Mouse (Mus musculus) left cerebral cortex, postnatal 4 days (tissue): ENCODE data around the gene Homer1. TPM values are rescaled to one million over a fixed set of nuclear protein-coding genes. Genes with fewer than 3 reads are reported as not detected.

ENCODE experiments used
- DNase-seq: peaks from one replicate; pipeline ENCODE4 v3.0.0-alpha.2; 2022
- intact Hi-C: fragments of 180-260 bp; cut with DNase I; formaldehyde crosslinking; loops from one replicate; pipeline ENCODE4 v1.15.1; 2025
- total RNA-seq, 2 experiments: library from RNA; stranded (reverse); gene quantifications; 2 replicates each; pipeline ENCODE4 v1.2.3; 2021

Homer1 gene
- total RNA-seq, 2 experiments from 2014 or later: 120 to 125 TPM

DNA sequence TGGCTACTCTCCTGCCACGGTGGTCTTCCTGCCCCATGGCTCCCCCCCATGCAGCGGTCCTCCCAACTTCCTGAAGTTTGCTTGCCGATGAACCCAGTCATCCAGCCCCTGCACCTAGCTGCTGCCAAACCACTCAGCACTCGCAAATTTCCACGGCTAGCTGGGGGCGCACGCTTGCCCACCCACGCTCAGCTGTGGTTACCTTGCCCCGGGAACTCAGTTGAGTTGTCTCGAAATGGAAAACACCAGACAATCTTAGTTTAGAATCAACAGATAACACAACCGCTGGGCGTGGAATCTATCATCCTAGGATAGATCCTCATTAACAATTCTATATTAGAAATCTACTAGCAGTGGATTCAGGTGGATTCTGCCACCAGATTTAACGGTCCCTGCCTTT lies 33.1 kb downstream of the Homer1 start:
- intact Hi-C loops: no loop called here
- DNase-seq: no peak

DNA sequence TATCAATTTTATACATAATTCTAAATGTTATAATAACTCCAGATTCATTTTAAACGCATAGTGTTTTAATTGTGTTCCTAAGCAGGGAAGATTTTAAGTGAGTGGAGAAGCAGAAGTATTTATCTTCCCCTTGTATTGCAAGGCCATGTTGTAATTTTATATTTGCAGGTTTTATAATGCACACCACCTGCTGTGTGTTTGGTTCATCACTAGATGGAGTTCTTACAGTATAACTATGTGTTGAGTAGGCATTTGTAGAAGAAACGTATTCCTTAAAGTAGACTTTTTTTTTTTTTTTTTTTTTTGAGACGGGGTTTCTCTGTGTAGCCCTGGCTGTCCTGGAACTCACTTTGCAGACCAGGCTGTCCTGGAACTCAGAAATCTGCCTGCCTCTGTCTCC lies 35.9 kb downstream of the Homer1 start:
- DNase-seq: no peak
- intact Hi-C loops: no loop called here

DNA sequence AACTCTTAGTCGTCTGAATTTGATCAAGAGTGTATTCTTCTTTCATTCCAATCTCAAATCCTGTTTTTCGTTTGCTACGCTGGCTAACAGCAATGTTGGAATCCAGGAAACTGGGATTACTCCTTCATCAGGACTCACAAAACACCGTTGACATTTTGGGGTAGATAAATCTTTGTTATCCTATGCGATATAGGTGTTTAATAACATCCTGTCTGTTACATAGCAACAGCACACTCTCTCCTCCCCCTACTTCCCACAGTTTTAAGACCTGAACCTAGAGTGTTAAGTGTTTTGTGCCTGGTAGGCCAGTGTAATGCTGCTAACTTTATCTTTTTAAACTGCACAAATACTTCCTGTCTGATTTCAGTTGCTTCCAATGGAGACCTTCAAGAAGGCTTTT lies 39.0 kb downstream of the Homer1 start:
- DNase-seq: no peak
- intact Hi-C loops: no loop called here

- intact Hi-C loops: no loop called here
Measured at GRCm38 (mm10) chr13:93340555-93341278, 41.3 kb downstream of the Homer1 start.

GRCm38 (mm10) chr13:93342641-93343040 lies 43.2 kb downstream of the Homer1 start:
- no peak for DNase-seq
- intact Hi-C loops: no loop called here

More at GRCm38 (mm10) chr13:93340555-93341278, 41.3 kb downstream of the Homer1 start:
- DNase-seq: no peak

DNA sequence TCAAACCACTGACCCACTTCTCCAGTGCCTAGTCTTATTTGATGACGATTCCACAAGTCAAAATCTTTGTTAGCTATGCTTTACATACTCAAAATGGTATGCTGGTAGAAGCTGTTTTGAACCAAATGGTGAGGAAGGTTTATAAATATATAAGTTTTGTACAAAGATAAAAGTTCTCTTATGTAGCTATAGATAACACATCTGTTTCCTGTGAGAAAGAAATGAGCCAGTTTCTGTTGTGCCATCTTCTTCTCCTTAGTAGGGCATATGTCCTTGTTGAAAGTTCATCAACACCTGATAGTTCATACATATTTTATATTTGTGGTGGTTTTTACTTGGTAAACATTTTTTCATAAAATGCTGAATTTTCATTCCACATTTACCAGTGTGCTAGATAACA lies 45.0 kb downstream of the Homer1 start:
- intact Hi-C loops: no loop called here
- DNase-seq: no peak

- no peak for DNase-seq
- intact Hi-C loops: no loop called here
Measured at GRCm38 (mm10) chr13:93345854-93346253, 46.4 kb downstream of the Homer1 start.

GRCm38 (mm10) chr13:93352030-93352429 lies 52.6 kb downstream of the Homer1 start:
- intact Hi-C loops: no loop called here
- DNase-seq: no peak

DNA sequence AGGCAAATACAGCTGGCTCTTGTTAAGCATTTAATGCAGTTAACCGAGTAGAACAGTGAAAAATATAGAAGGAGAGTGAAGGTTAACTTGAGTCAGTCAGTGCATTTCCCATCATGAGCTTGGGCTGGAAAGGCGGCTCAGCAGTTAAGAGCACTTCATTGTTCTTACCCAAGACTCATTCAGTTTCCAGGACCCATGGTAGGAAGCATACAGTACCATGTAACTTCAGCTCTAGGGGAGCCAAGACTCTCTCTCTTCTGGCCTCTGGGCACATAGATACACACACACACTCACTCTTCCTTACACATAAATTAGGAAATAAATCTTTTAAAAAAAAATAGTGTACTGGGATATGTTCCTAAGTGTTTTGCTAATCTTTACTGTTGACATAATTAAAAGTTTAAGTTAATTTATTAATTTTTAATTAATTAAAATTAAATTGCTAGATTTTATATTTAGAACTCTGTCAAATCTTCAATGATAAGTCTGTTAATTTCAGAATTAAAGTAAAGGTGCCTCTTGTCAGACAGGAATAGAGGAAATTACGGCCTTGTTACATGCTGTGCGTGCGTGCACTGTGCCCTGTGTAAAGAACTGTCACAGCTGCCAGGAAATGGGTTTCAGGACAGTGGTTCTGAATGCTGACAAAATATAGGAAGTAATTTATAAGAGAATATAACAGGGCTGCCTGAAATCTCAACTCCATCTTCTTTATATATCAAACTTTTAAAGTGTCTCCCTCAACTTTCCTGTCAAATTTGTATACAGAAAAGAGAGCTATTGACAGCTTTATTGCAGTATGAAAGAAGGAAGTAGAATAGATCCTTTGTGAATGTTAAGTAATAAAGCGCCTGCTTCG lies 55.2 kb downstream of the Homer1 start:
- intact Hi-C loops: no loop called here
- no peak for DNase-seq

DNA sequence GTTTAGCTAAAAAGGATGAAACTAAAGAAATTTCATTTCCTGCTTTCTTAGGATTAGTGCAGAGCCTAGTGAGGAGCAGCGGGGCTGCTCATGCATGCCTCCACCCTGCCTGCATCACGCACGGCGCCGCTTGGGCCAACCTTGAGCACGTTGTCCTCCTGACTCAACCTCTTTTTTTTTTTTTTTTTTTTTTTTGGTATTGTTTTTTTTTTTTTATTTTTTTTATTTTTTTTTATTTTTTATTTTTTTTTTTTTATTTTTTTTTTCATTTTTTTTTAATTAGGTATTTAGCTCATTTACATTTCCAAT lies 55.8 kb downstream of the Homer1 start:
- intact Hi-C loops: no loop called here
- no peak for DNase-seq

DNA sequence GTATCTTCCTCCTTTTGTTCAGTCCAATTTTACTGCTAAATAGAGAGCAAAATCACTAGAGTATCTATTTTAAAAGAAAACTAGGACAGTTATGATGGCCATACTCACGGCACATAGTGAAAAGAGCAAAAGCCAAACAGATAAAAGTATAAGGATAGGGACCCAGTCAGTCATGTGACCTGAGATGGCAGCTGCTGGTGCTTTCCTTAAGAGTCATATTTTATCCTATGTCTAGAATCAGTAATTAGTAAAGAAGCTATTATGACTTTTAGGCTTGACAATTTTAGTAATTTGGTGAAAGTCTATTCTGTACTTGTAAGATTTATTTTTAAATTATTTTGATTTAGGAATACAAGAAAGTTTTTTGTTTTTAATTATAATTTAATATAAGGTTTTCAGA lies 59.1 kb downstream of the Homer1 start:
- intact Hi-C loops: no loop called here
- no peak for DNase-seq

- DNase-seq: no peak
- intact Hi-C loops: no loop called here
Measured at GRCm38 (mm10) chr13:93367555-93367954, 68.1 kb downstream of the Homer1 start.

DNA sequence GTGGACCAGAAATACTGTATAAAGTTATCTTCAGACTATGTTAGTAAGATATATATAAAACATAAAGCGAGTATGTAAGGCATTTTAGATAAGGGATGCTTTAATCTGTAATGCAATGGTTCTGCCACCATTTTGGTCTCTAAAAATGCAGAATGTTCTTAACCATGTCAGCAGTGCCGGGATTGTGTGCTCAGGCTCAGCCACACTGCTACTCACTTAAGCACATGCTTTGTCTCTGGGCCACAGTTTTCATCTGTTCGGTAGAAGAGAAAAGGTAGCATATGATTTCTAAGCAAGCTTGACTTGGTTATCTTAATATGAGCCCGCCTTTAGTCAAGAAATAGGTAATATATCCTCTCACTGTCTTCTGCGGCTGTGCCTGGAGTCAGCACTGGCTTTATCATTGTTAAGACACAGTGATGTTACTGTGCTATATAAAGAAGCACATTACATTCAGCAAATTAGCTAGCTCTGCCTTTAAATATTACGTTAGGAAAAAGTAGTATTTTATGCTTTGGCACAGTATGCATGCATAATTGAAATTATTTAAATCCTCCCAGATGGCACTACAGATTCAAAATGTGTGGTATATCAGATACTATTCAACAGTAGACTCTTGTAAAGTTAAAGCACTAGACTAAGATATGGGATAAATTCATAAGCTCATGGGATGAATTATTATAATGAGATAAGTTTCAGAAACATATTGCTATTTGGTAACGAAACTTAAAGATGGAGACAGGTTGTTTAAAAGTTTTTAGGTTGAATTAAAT lies 69.6 kb downstream of the Homer1 start:
- intact Hi-C loops: no loop called here
- DNase-seq: no peak

- intact Hi-C loops: no loop called here
- DNase-seq: no peak
Measured at GRCm38 (mm10) chr13:93374457-93374856, 75.0 kb downstream of the Homer1 start.

DNA sequence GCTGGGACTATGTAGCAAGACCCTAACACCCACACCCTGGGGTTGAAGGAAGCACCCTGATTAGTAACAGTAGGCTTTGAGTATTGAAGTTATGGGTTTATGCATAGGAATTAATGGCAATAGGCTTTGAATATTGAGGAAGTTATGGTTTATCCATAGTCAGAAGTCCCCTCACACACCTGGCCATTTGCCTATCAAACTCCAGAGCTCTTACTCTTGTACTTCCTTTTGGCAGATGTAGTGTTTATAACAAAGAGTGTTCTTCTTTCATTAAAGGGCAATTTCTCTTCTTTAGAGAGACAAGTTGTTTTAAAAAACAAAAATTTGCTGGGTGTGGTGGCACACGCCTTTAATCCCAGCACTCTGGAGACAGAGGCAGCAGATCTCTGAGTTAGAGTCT lies 79.1 kb downstream of the Homer1 start:
- intact Hi-C loops: no loop called here

DNA sequence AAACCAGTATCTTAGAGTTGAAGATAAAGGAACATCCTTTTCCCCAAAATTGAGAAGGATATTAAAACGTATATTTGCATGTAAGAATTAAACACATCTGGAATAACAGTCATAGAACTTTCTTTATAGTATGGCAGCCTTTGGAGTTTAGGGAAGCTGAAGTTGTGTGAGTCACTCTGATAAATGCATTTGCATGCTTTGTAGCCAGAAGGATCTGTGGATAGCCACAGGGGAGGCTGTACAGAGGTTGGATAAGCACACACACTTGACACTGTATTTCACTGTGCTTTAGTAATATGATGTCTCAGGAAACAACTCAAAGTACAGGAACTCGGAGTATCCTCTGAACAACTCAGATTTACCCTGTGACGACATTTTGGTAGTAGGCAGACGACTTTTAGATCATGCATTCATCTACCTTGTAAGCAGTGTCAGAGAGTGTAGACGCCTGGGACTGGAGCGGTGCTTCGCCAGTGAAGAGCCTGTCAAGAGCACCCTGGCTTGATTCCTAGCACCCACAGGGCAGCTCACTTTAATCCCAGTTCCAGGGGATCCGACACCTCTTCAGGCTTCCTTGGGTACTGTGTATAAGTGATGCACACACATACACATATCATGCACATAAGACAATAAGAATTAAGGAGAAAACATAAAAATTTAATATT lies 81.1 kb downstream of the Homer1 start:
- intact Hi-C loops: no loop called here
- no peak for DNase-seq

More for the DNA sequence above, 79.1 kb downstream of the Homer1 start:
- DNase-seq: no peak

DNA sequence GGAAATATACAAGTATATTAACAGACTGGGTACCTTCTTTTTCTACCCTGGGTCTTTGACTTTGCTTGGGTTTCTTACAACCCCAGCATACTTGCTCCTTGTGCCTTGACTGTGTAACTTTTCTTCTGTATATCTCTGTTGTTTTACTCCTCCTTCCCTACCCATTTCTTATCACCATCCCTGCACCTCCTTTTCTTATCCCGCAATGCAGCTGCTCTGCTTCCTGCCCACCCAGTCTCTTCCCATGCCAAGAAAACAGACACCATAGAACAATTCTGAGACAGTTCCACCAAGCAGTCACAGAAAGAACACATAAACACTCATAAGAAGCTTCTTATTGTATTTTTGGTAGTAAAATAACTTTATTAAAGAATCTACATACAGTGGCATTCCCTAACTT lies 81.9 kb downstream of the Homer1 start:
- intact Hi-C loops: no loop called here

GRCm38 (mm10) chr13:93383092-93383491 lies 83.7 kb downstream of the Homer1 start:
- intact Hi-C loops: no loop called here
- no peak for DNase-seq

More for the DNA sequence above, 81.9 kb downstream of the Homer1 start:
- no peak for DNase-seq

GRCm38 (mm10) chr13:93383620-93384019 lies 84.2 kb downstream of the Homer1 start:
- intact Hi-C loops: no loop called here
- DNase-seq: no peak

- intact Hi-C loops: no loop called here
- DNase-seq: no peak
Measured at GRCm38 (mm10) chr13:93384481-93384880, 85.0 kb downstream of the Homer1 start.

DNA sequence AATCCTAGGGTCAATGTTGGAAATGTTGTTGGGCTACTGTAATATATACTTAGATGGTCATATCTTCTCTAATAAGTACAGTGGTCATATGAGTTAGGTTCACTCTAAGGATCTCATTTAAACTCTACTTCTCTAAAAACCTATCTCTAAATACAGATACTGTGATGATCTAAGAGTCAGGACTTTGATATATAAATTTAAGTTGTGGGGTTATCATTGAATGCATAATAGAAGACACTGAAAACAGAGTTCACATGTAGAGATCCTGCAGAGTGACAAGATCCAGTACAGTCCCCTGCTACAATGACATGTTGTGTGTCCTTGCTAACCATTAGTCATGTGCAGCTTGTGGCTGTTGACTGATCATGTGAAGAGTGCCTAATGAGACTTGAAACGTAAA lies 85.7 kb downstream of the Homer1 start:
- intact Hi-C loops: no loop called here
- no peak for DNase-seq
